Mouse (Mus musculus): ENCODE measurements at regions not wholly inside any gene's neighbourhood (a gene's known extent, or its start where the extent isn't known, plus 50 kb on each side); places are given as distances from the start of the nearest gene placed in this dataset.
A peak's percentile ranks its signal among the peaks of the same experiment; 100 is the strongest.

DNA sequence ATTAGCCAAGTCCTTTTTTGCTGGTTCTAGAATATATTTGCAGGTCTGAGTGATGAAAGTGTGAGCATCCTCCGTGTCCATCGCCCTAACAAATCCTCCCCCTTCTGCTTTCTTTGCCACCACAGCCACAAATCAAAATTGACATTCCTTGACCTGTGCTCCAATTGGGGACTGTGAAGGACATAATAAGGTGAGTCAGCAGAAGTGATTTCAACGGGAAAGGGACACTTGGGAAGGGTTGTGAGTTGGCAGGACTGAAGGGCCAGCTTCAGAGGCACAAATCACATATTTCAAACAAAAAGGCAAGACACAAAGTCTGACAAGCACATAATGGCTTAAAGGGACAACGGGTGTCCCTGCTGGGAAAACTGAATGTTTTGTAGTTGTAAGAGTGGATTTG is 784.2 kb upstream of the Lrrc6 start:
- H3K4me3 ChIP-seq: no peak overlapping the region
- H3K36me3 ChIP-seq: no peaks in the 10 kb centered on the region
- H3K27ac ChIP-seq: no peak overlapping the region
- ATAC-seq (ENCODE audit: low FRiP score): no peak
- H3K9ac ChIP-seq: no peak overlapping the region
- H3K27me3 ChIP-seq: no peaks in the 10 kb centered on the region
- H3K4me2 ChIP-seq: no peak overlapping the region
- 37% methylated on average over 4 of the region's 4 CpGs for WGBS
- H3K4me1 ChIP-seq (replicated peaks): no peaks in the 10 kb centered on the region
- H3K9me3 ChIP-seq: no peaks in the 10 kb centered on the region

- Histone ChIP-seq H3K4me1 (replicated peaks) (no peaks in the 10 kb centered on the region), H3K9me3 (no peaks in the 10 kb centered on the region), H3K4me2 (no peak overlapping the region), H3K9ac (no peak overlapping the region), H3K27ac (no peak overlapping the region), H3K4me3 (no peak overlapping the region), H3K36me3 (no peaks in the 10 kb centered on the region), H3K27me3 (no peaks in the 10 kb centered on the region)
- WGBS: 90% methylated on average over 3 of the region's 3 CpGs
- ATAC-seq (ENCODE audit: low FRiP score): no peak
Measured at GRCm38 (mm10) chr15:67283275-67283972, 782.7 kb upstream of the Lrrc6 start.

DNA sequence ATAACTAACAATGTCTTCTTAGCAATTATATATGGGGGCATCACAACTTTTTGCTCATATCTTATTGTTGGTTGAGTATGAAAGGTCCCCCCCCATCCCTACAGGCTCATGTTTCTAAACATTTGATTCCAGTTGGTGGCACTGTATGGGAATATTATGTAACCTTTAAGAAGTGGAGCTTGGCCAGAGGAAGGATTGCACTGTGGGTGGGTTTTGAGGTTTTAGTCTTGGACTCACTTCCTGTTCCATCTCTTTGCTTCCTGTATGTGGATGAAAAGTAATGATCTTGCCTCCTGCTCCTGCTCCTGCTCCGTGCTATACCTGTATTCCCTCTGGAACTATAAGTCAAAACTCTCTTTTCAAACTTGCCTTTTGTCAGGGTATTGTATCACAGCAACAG is 778.2 kb upstream of the Lrrc6 start:
- Histone ChIP-seq H3K9ac (no peak overlapping the region), H3K4me3 (no peak overlapping the region), H3K27me3 (no peaks in the 10 kb centered on the region), H3K27ac (no peak overlapping the region), H3K4me1 (replicated peaks) (no peaks in the 10 kb centered on the region), H3K9me3 (no peaks in the 10 kb centered on the region), H3K36me3 (no peaks in the 10 kb centered on the region), H3K4me2 (no peak overlapping the region)
- WGBS: 68% methylated on average over 1 of the region's 1 CpGs
- ATAC-seq (ENCODE audit: low FRiP score): no peak

- no peak for ATAC-seq (ENCODE audit: low FRiP score)
Measured at GRCm38 (mm10) chr15:67275058-67275457, 774.3 kb upstream of the Lrrc6 start.

GRCm38 (mm10) chr15:67272397-67272796 is 771.7 kb upstream of the Lrrc6 start:
- no peak overlapping the region for H3K4me2 ChIP-seq

More at GRCm38 (mm10) chr15:67275058-67275457, 774.3 kb upstream of the Lrrc6 start:
- Histone ChIP-seq H3K27me3 (no peaks in the 10 kb centered on the region), H3K4me1 (replicated peaks) (no peaks in the 10 kb centered on the region), H3K4me2 (no peak overlapping the region), H3K4me3 (no peak overlapping the region), H3K9me3 (no peaks in the 10 kb centered on the region), H3K9ac (no peak overlapping the region), H3K36me3 (no peaks in the 10 kb centered on the region), H3K27ac (no peak overlapping the region)

DNA sequence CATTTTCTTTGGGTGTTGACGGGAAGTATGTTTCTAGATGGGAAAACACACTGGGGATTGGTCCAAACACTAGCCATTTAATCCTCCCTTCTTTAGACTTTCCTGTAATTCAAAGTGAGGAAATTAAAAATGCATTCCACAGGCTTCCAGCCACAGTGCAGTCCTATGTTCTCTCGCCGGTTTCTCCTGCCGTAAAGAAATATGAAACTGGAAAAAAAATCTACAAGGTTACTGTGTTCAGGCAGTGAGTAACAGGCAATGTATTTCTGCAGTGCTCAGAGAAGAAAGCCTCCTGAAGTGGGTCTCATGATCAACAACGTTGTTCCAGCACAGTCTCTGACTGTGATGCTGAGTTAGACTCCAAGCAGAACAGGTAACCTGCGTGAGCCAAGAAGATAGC is 763.0 kb upstream of the Lrrc6 start:
- Histone ChIP-seq H3K36me3 (no peaks in the 10 kb centered on the region), H3K9ac (no peak overlapping the region), H3K9me3 (no peaks in the 10 kb centered on the region), H3K27me3 (no peaks in the 10 kb centered on the region), H3K27ac (no peak overlapping the region), H3K4me1 (replicated peaks) (no peaks in the 10 kb centered on the region), H3K4me3 (no peak overlapping the region), H3K4me2 (no peak overlapping the region)
- 76% methylated on average over 6 of the region's 6 CpGs for WGBS
- ATAC-seq (ENCODE audit: low FRiP score): no peak

More at GRCm38 (mm10) chr15:67272397-67272796, 771.7 kb upstream of the Lrrc6 start:
- no peak for ATAC-seq (ENCODE audit: low FRiP score)
- Histone ChIP-seq H3K4me1 (replicated peaks) (no peaks in the 10 kb centered on the region), H3K4me3 (no peak overlapping the region), H3K9ac (no peak overlapping the region), H3K27me3 (no peaks in the 10 kb centered on the region), H3K27ac (no peak overlapping the region), H3K36me3 (no peaks in the 10 kb centered on the region), H3K9me3 (no peaks in the 10 kb centered on the region)
- WGBS: 92% methylated on average over 2 of the region's 2 CpGs

DNA sequence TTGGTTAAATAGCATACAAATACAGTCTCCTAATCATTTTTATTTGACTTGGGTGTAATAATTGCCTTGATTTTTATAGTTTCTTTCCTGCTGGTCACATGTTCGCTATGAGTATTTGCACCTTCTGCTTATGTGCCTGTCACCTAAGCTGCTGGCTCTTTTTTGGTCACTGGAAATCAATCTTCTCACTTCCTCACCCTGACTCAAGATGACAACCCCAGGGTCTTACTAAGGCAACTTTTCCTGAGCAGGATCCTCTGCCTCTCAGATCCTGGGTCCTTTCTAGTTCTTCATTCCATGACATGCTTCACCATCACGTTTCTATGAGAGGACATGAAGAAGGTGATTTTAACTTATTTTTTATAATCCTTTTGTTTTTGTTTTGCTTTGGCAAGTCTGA is 762.6 kb upstream of the Lrrc6 start:
- H3K4me1 ChIP-seq (replicated peaks): no peaks in the 10 kb centered on the region
- H3K9ac ChIP-seq: no peak overlapping the region
- no peak overlapping the region for H3K4me3 ChIP-seq
- no peaks in the 10 kb centered on the region for H3K36me3 ChIP-seq
- H3K27ac ChIP-seq: no peak overlapping the region
- 76% methylated on average over 2 of the region's 2 CpGs for WGBS
- no peaks in the 10 kb centered on the region for H3K27me3 ChIP-seq
- no peaks in the 10 kb centered on the region for H3K9me3 ChIP-seq
- ATAC-seq (ENCODE audit: low FRiP score): no peak
- no peak overlapping the region for H3K4me2 ChIP-seq

DNA sequence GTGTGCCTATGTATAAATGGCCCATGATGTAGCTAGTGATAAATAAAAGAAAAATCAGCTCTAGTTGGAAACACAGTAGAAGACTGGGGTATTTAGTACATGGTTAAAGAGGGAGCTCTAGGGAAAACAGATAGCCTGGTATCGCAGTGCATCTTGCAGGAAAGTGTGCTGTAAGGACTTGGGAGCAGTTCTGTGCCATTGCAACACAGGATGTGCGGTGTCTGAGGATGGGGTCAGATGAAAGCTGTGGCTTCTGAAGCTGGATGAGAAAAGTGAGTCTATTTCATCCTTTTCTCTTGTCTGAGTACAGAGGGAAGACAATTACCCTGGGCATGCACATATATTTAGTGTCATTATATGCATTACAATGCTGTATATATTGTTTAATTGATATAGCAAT is 761.6 kb upstream of the Lrrc6 start:
- H3K9ac ChIP-seq: no peak overlapping the region
- H3K27me3 ChIP-seq: no peaks in the 10 kb centered on the region
- H3K27ac ChIP-seq: no peak overlapping the region
- no peaks in the 10 kb centered on the region for H3K9me3 ChIP-seq
- 95% methylated on average over 2 of the region's 2 CpGs for WGBS
- no peaks in the 10 kb centered on the region for H3K36me3 ChIP-seq
- H3K4me3 ChIP-seq: no peak overlapping the region
- H3K4me1 ChIP-seq (replicated peaks): no peaks in the 10 kb centered on the region
- no peak for ATAC-seq (ENCODE audit: low FRiP score)
- no peak overlapping the region for H3K4me2 ChIP-seq

DNA sequence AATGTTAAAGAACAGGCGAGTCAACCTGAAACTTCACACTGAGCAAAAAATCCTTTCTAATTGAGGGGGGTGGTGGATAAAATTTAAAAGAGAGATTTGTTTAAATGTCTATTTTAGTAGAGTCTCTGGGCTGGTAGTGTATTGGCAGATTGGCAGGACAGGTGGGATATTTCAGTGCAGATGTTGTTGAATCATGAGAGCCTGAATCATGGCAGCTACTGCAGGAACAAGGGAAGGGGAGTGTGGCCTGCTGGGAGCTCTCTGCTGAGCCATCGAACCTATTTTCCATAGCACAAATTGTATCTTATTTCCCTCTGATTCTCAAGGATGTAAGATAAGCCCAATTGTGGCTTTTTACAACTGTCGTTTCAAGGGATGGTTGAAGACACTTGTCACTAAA is 760.0 kb upstream of the Lrrc6 start:
- Histone ChIP-seq H3K9ac (no peak overlapping the region), H3K4me1 (replicated peaks) (no peaks in the 10 kb centered on the region), H3K27ac (no peak overlapping the region), H3K27me3 (no peaks in the 10 kb centered on the region), H3K36me3 (no peaks in the 10 kb centered on the region), H3K9me3 (no peaks in the 10 kb centered on the region), H3K4me2 (no peak overlapping the region), H3K4me3 (no peak overlapping the region)
- 87% methylated on average over 3 of the region's 3 CpGs for WGBS
- no peak for ATAC-seq (ENCODE audit: low FRiP score)

- H3K9ac ChIP-seq: no peak overlapping the region
Measured at GRCm38 (mm10) chr15:67249147-67249546, 748.4 kb upstream of the Lrrc6 start.

GRCm38 (mm10) chr15:67248471-67248870 is 747.8 kb upstream of the Lrrc6 start:
- no peaks in the 10 kb centered on the region for H3K27me3 ChIP-seq
- H3K9me3 ChIP-seq: no peaks in the 10 kb centered on the region
- no peak overlapping the region for H3K4me2 ChIP-seq
- H3K4me3 ChIP-seq: no peak overlapping the region
- H3K4me1 ChIP-seq (replicated peaks): peaks cover 13% of the 10 kb centered on the region
- ATAC-seq (ENCODE audit: low FRiP score): no peak
- no peak overlapping the region for H3K9ac ChIP-seq
- H3K27ac ChIP-seq: no peak overlapping the region
- no peaks in the 10 kb centered on the region for H3K36me3 ChIP-seq

More at GRCm38 (mm10) chr15:67249147-67249546, 748.4 kb upstream of the Lrrc6 start:
- Histone ChIP-seq H3K27ac (no peak overlapping the region), H3K4me3 (no peak overlapping the region), H3K4me2 (no peak overlapping the region), H3K36me3 (no peaks in the 10 kb centered on the region), H3K9me3 (no peaks in the 10 kb centered on the region), H3K27me3 (no peaks in the 10 kb centered on the region), H3K4me1 (replicated peaks) (peaks cover 13% of the 10 kb centered on the region)
- WGBS: 46% methylated on average over 4 of the region's 4 CpGs
- ATAC-seq (ENCODE audit: low FRiP score): no peak

GRCm38 (mm10) chr15:67245658-67246268 is 745.1 kb upstream of the Lrrc6 start:
- no peaks in the 10 kb centered on the region for H3K36me3 ChIP-seq
- 25% methylated on average over 4 of the region's 4 CpGs for WGBS
- H3K9me3 ChIP-seq: no peaks in the 10 kb centered on the region
- ATAC-seq (ENCODE audit: low FRiP score): peak; percentile 83; the same call in 1 of the 2 replicates
- H3K27me3 ChIP-seq: no peaks in the 10 kb centered on the region
- H3K4me2 ChIP-seq: no peak overlapping the region
- no peak overlapping the region for H3K27ac ChIP-seq
- H3K4me3 ChIP-seq: no peak overlapping the region
- H3K9ac ChIP-seq: no peak overlapping the region
- H3K4me1 ChIP-seq (replicated peaks): peaks cover 13% of the 10 kb centered on the region
